Mouse (Mus musculus): ENCODE data around the gene Aven.

Gene Aven

GRCm38 (mm10) chr2:112565060-112565459 lies 72.3 kb downstream of the Aven start:
- DNase-seq = no peak

- DNase-seq = no peak
These were observed 73.7 kb downstream of the Aven start for GRCm38 (mm10) chr2:112566290-112567085.

GRCm38 (mm10) chr2:112567786-112568185 lies 75.0 kb downstream of the Aven start:
- DNase-seq = no peak

GRCm38 (mm10) chr2:112590985-112591384 lies 98.2 kb downstream of the Aven start:
- no peak for DNase-seq

- DNase-seq = no peak
These were observed 98.7 kb downstream of the Aven start for GRCm38 (mm10) chr2:112591451-112591871.

GRCm38 (mm10) chr2:112593322-112593721 lies 100.6 kb downstream of the Aven start:
- no peak for DNase-seq

- DNase-seq = no peak
These were observed 101.0 kb downstream of the Aven start for GRCm38 (mm10) chr2:112593781-112594180.

- no peak for DNase-seq
These were observed 103.0 kb downstream of the Aven start for GRCm38 (mm10) chr2:112595807-112596206.

GRCm38 (mm10) chr2:112596415-112596814 lies 103.7 kb downstream of the Aven start:
- no peak for DNase-seq

- no peak for DNase-seq
These were observed 104.3 kb downstream of the Aven start for GRCm38 (mm10) chr2:112597064-112597463.

GRCm38 (mm10) chr2:112600222-112600621 lies 107.5 kb downstream of the Aven start:
- DNase-seq = no peak

- DNase-seq = no peak
These were observed 109.7 kb downstream of the Aven start for GRCm38 (mm10) chr2:112602487-112602886.

GRCm38 (mm10) chr2:112606536-112606935 lies 113.8 kb downstream of the Aven start:
- no peak for DNase-seq

- no peak for DNase-seq
These were observed 119.9 kb downstream of the Aven start for GRCm38 (mm10) chr2:112612628-112613027.

- DNase-seq = no peak
These were observed 121.6 kb downstream of the Aven start for GRCm38 (mm10) chr2:112614375-112614774.

- no peak for DNase-seq
These were observed 124.4 kb downstream of the Aven start for GRCm38 (mm10) chr2:112617206-112617605.

- no peak for DNase-seq
These were observed 132.4 kb downstream of the Aven start for GRCm38 (mm10) chr2:112625156-112625555.

- DNase-seq = no peak
These were observed 137.9 kb downstream of the Aven start for GRCm38 (mm10) chr2:112630669-112631068.

- DNase-seq = no peak
These were observed 139.8 kb downstream of the Aven start for GRCm38 (mm10) chr2:112632536-112632935.

- no peak for DNase-seq
These were observed 144.4 kb downstream of the Aven start for GRCm38 (mm10) chr2:112637206-112637605.

GRCm38 (mm10) chr2:112653836-112654235 lies 161.1 kb downstream of the Aven start:
- no peak for DNase-seq

- DNase-seq = no peak
These were observed 163.4 kb downstream of the Aven start for GRCm38 (mm10) chr2:112656131-112656530.

- DNase-seq = no peak
These were observed 176.7 kb downstream of the Aven start for GRCm38 (mm10) chr2:112669461-112669860.

- no peak for DNase-seq
These were observed 183.4 kb downstream of the Aven start for GRCm38 (mm10) chr2:112676175-112676574.

- peak; percentile 7 for DNase-seq
These were observed 184.0 kb downstream of the Aven start for GRCm38 (mm10) chr2:112676721-112677120.

Measured in thymus, postnatal 4 days (tissue).